Mouse (Mus musculus) C3H10T1/2 (cell line): ENCODE results near the gene Disp3. TPM values are rescaled to one million over a fixed set of nuclear protein-coding genes. Genes with fewer than 3 reads are reported as not detected.

Experiments
- polyA plus RNA-seq, 2 experiments: library from polyadenylated mRNA; unstranded; fragments of >200 nt; fragmentation: generic; extraction: Trizol; gene quantifications; one replicate each; pipeline ENCODE4 v1.2.1; 2012; ENCODE audit warnings: missing spikeins in 2 of 2

The Disp3 gene
- under 1 TPM in 1 of 2 experiments, not detected in 1; under 0.01 TPM for polyA plus RNA-seq

GRCm38 (mm10) chr4:148287476-148288054 is at the start of gene Disp3:
Gene Disp3, minus strand, starts transcription at chr4:148287965.

Other genes with a start within 250 kb of the Disp3 start
- gene Clcn6, start 249.1 kb downstream of the Disp3 start, polyA plus RNA-seq, result 1 to 10 TPM; 1.5 to 7.3 TPM
- gene Mthfr, start 248.9 kb downstream of the Disp3 start, polyA plus RNA-seq, result 10 to 100 TPM in 1 of 2 experiments, 1 to 10 TPM in 1; 4.5 to 16.9 TPM
- 10 to 100 TPM; 17.7 TPM for gene Agtrap, start 199.9 kb downstream of the Disp3 start, polyA plus RNA-seq
- gene Mad2l2, start 157.6 kb downstream of the Disp3 start, polyA plus RNA-seq, result 10 to 100 TPM; 29.3 to 46.0 TPM
- gene Draxin, start 157.3 kb downstream of the Disp3 start, polyA plus RNA-seq, result under 1 TPM; under 0.01 to 0.14 TPM
- 10 to 100 TPM; 66.2 to 95.0 TPM for gene Fbxo6, start 135.8 kb downstream of the Disp3 start, polyA plus RNA-seq
- 1 to 10 TPM in 1 of 2 experiments, under 1 TPM in 1; 0.50 to 2.3 TPM for gene Fbxo44, start 127.5 kb downstream of the Disp3 start, polyA plus RNA-seq
- gene Fbxo2, start 127.3 kb downstream of the Disp3 start, polyA plus RNA-seq, result 1 to 10 TPM; 1.2 to 2.9 TPM
- 10 to 100 TPM in 1 of 2 experiments, 1 to 10 TPM in 1; 8.4 to 19.1 TPM for gene Ubiad1, start 156.8 kb upstream of the Disp3 start, polyA plus RNA-seq
- 10 to 100 TPM in 1 of 2 experiments, 1 to 10 TPM in 1; 10.0 to 12.8 TPM for gene Mtor, start 160.6 kb upstream of the Disp3 start, polyA plus RNA-seq
- gene Angptl7, start 212.5 kb upstream of the Disp3 start, polyA plus RNA-seq, result under 1 TPM in 1 of 2 experiments, not detected in 1; 0.92 TPM